Mouse (Mus musculus) stomach, embryonic 14.5 days (tissue): ENCODE data around the gene 2010111I01Rik. TPM values are rescaled to one million over a fixed set of nuclear protein-coding genes. Genes with fewer than 3 reads are reported as not detected.
"Not testable (repeated sequence)": the region's sequence is repeated elsewhere in the genome, so short reads cannot be mapped to it uniquely, and the experiment has no call there.

Source experiments
- ATAC-seq: fragments of 200-750 bp; cut with Nextera tagmentation; 2 replicates; pipeline ENCODE4 v1.8.0; 2017; ENCODE audit warnings: low read depth, moderate TSS enrichment; ENCODE audit not compliant: insufficient number of reproducible peaks, insufficient read depth, low FRiP score
- H3K27ac ChIP-seq: fragments of 300-500 bp; sonication (generic); 2 replicates; pipeline ENCODE4 v1.5.1; 2014; ENCODE audit warnings: mild to moderate bottlenecking, low read length, moderate library complexity, mixed read lengths
- H3K27me3 ChIP-seq: fragments of 300-500 bp; sonication (generic); 2 replicates; pipeline ENCODE4 v1.6.1; 2014; ENCODE audit warnings: low read length, control low read depth, mixed read lengths; ENCODE audit not compliant: control insufficient read depth, insufficient read depth
- H3K36me3 ChIP-seq: fragments of 300-500 bp; sonication (generic); 2 replicates; pipeline ENCODE4 v1.6.1; 2014; ENCODE audit warnings: mild to moderate bottlenecking, control low read depth, low read length, moderate library complexity, mixed read lengths; ENCODE audit not compliant: control insufficient read depth, insufficient read depth
- H3K4me1 ChIP-seq: fragments of 300-500 bp; sonication (generic); 2 replicates; pipeline ENCODE4 v1.6.1; 2014; ENCODE audit warnings: low read length, control low read depth, mixed read lengths; ENCODE audit not compliant: control insufficient read depth, insufficient read depth
- H3K4me2 ChIP-seq: fragments of 300-500 bp; sonication (generic); replicated peaks from 2 replicates; pipeline ENCODE4 v1.6.1; 2014; ENCODE audit warnings: low read depth, low read length, control low read depth
- H3K4me3 ChIP-seq: fragments of 300-500 bp; sonication (generic); 2 replicates; pipeline ENCODE4 v1.5.1; 2014; ENCODE audit warnings: low read depth, low read length, control low read depth
- H3K9ac ChIP-seq: fragments of 300-500 bp; sonication (generic); replicated peaks from 2 replicates; pipeline ENCODE4 v1.6.1; 2014; ENCODE audit warnings: low read depth, mild to moderate bottlenecking, control low read depth, low read length, moderate library complexity, mixed read lengths
- H3K9me3 ChIP-seq: fragments of 300-500 bp; sonication (generic); 2 replicates; pipeline ENCODE4 v1.6.1; 2016; ENCODE audit warnings: low read depth, low read length, control low read depth; ENCODE audit not compliant: control insufficient read depth
- WGBS: fragments of 180-500 bp; shearing (Covaris S2); extraction: QIAGEN DNeasy Blood & Tissue Kit; methylation state at CpG from one replicate; pipeline ENCODE4 v1.1.7; 2014; 5-methylcytosine and 5-hydroxymethylcytosine counted together
- polyA plus RNA-seq: library from polyadenylated mRNA; unstranded; fragments of >200 nt; fragmentation: Nextera tagmentation; extraction: Ambion mirVana; gene quantifications from 2 replicates; pipeline ENCODE4 v1.2.1, GENCODE M21; 2014

2010111I01Rik gene
- polyA plus RNA-seq, 1 experiment from 2014 or later = 140 TPM

GRCm38 (mm10) chr13:63227785-63228184, 263.1 kb downstream of the 2010111I01Rik start:
- Histone ChIP-seq H3K27me3 (no peaks in the 10 kb centered on the region), H3K9me3 (no peaks in the 10 kb centered on the region), H3K4me3 (no peak overlapping the region), H3K4me1 (peaks cover 17% of the 10 kb centered on the region; the same call in 1 of the 2 replicates), H3K4me2 (no peak overlapping the region), H3K9ac (no peak overlapping the region), H3K27ac (no peak overlapping the region), H3K36me3 (no peaks in the 10 kb centered on the region)
- WGBS = 77% methylated on average over 3 of the region's 3 CpGs
- no peak for ATAC-seq

- no peak overlapping the region for H3K4me2 ChIP-seq
Observed at GRCm38 (mm10) chr13:63230955-63231701, 266.4 kb downstream of the 2010111I01Rik start.

GRCm38 (mm10) chr13:63231702-63232070, 267.0 kb downstream of the 2010111I01Rik start:
- 8% methylated on average over 3 of the region's 3 CpGs for WGBS
- no peak overlapping the region for H3K4me3 ChIP-seq
- H3K27me3 ChIP-seq = no peaks in the 10 kb centered on the region
- no peak overlapping the region for H3K4me2 ChIP-seq
- no peak overlapping the region for H3K9ac ChIP-seq
- H3K36me3 ChIP-seq = no peaks in the 10 kb centered on the region
- ATAC-seq = peak; percentile 85
- no peaks in the 10 kb centered on the region for H3K9me3 ChIP-seq
- peaks cover 28% of the 10 kb centered on the region for H3K4me1 ChIP-seq
- peak overlapping the region; percentile 88 for H3K27ac ChIP-seq

More at GRCm38 (mm10) chr13:63230955-63231701, 266.4 kb downstream of the 2010111I01Rik start:
- WGBS = 53% methylated on average over 7 of the region's 7 CpGs
- no peaks in the 10 kb centered on the region for H3K36me3 ChIP-seq
- H3K9ac ChIP-seq = no peak overlapping the region
- no peak overlapping the region for H3K4me3 ChIP-seq
- ATAC-seq = peak; percentile 50; the same call in 1 of the 2 replicates
- peak overlapping the region; percentile 88 for H3K27ac ChIP-seq
- H3K27me3 ChIP-seq = no peaks in the 10 kb centered on the region
- peaks cover 27% of the 10 kb centered on the region for H3K4me1 ChIP-seq
- H3K9me3 ChIP-seq = no peaks in the 10 kb centered on the region

GRCm38 (mm10) chr13:63232558-63232957, 267.9 kb downstream of the 2010111I01Rik start:
- H3K27me3 ChIP-seq = no peaks in the 10 kb centered on the region
- ATAC-seq = no peak
- 67% methylated on average over 2 of the region's 2 CpGs for WGBS
- no peak overlapping the region for H3K4me2 ChIP-seq
- no peak overlapping the region for H3K9ac ChIP-seq
- no peak overlapping the region for H3K4me3 ChIP-seq
- H3K27ac ChIP-seq = peak overlapping the region; percentile 88
- no peaks in the 10 kb centered on the region for H3K9me3 ChIP-seq
- H3K4me1 ChIP-seq = peaks cover 28% of the 10 kb centered on the region
- H3K36me3 ChIP-seq = no peaks in the 10 kb centered on the region

GRCm38 (mm10) chr13:63234520-63234919, 269.8 kb downstream of the 2010111I01Rik start:
- ATAC-seq, H3K4me3 ChIP-seq, H3K27ac ChIP-seq, H3K27me3 ChIP-seq, H3K4me2 ChIP-seq, H3K9ac ChIP-seq, H3K36me3 ChIP-seq, H3K9me3 ChIP-seq: not testable (repeated sequence)
- peaks cover 28% of the 10 kb centered on the region for H3K4me1 ChIP-seq

- no peak overlapping the region for H3K4me2 ChIP-seq
- H3K4me3 ChIP-seq = no peak overlapping the region
- ATAC-seq = no peak
- no peaks in the 10 kb centered on the region for H3K36me3 ChIP-seq
- H3K27me3 ChIP-seq = no peaks in the 10 kb centered on the region
- H3K9me3 ChIP-seq = no peaks in the 10 kb centered on the region
- H3K9ac ChIP-seq = no peak overlapping the region
- 83% methylated on average over 3 of the region's 3 CpGs for WGBS
- H3K4me1 ChIP-seq = peaks cover 28% of the 10 kb centered on the region
- peak overlapping the region; percentile 76; the same call in 1 of the 2 replicates for H3K27ac ChIP-seq
Observed at GRCm38 (mm10) chr13:63235551-63235950, 270.9 kb downstream of the 2010111I01Rik start.

GRCm38 (mm10) chr13:63236159-63236893, 271.6 kb downstream of the 2010111I01Rik start:
- Histone ChIP-seq H3K27me3 (no peaks in the 10 kb centered on the region), H3K4me1 (peaks cover 25% of the 10 kb centered on the region), H3K9ac (no peak overlapping the region), H3K9me3 (no peaks in the 10 kb centered on the region), H3K4me2 (no peak overlapping the region), H3K36me3 (no peaks in the 10 kb centered on the region), H3K4me3 (no peak overlapping the region), H3K27ac (peak overlapping the region; percentile 76; the same call in 1 of the 2 replicates)
- WGBS = 17% methylated on average over 5 of the region's 5 CpGs
- no peak for ATAC-seq

GRCm38 (mm10) chr13:63238045-63238444, 273.4 kb downstream of the 2010111I01Rik start:
- Histone ChIP-seq H3K4me1 (peaks cover 26% of the 10 kb centered on the region), H3K27ac (no peak overlapping the region), H3K27me3 (no peaks in the 10 kb centered on the region), H3K36me3 (no peaks in the 10 kb centered on the region; the same call in 1 of the 2 replicates), H3K9me3 (no peaks in the 10 kb centered on the region), H3K4me3 (no peak overlapping the region), H3K9ac (no peak overlapping the region), H3K4me2 (no peak overlapping the region)
- ATAC-seq = no peak
- 91% methylated on average over 7 of the region's 7 CpGs for WGBS
